Mouse (Mus musculus): ENCODE measurements around the gene Trak1. TPM values are rescaled to one million over a fixed set of nuclear protein-coding genes. Genes with fewer than 3 reads are reported as not detected.
"Not testable (repeated sequence)": the region's sequence is repeated elsewhere in the genome, so short reads cannot be mapped to it uniquely, and the experiment has no call there.

Trak1 gene
- polyA plus RNA-seq, 1 experiment from 2014 or later: 8.8 TPM

DNA sequence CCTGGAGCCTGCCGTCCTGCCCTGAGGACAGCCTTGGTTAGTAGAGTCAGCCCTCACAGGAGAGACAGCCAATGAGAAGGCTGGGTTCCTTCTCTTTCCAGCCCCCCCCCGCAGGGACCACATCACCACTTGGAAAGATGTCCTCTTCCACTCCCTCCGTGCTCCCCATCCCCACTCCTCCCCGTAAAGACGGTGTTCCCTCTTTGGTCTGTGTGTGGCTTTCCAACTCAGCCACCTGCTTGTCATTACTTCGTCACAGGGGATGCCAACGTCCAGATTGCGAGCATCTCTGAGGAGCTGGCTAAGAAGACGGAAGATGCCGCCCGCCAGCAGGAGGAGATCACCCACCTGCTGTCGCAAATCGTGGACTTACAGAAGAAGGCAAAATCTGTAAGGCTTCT lies 149.1 kb downstream of the Trak1 start:
- no peaks in the 10 kb centered on the region for H3K27me3 ChIP-seq (ENCODE audit: control insufficient read depth, insufficient read depth, low read length)
- DNase-seq (ENCODE audit: low spot score) (no peak), ATAC-seq (replicated peaks; ENCODE audit: insufficient number of reproducible peaks, low FRiP score, low TSS enrichment, low read depth) (no peak)
- no peaks in the 10 kb centered on the region for H3K36me3 ChIP-seq (replicated peaks; ENCODE audit: control insufficient read depth, insufficient read depth, low read depth, low read length)
- no peak overlapping the region for H3K4me2 ChIP-seq (ENCODE audit: low read depth, low read length)
- no peaks in the 10 kb centered on the region for H3K9me3 ChIP-seq (replicated peaks; ENCODE audit: control insufficient read depth, low read length)
- no peaks in the 10 kb centered on the region for H3K4me1 ChIP-seq (ENCODE audit: control insufficient read depth, insufficient read depth, low read length)
- no peak overlapping the region for H3K27ac ChIP-seq (replicated peaks; ENCODE audit: low read depth, low read length)
- 86% methylated on average over 13 of the region's 13 CpGs for WGBS
- no peak overlapping the region for H3K9ac ChIP-seq (replicated peaks; ENCODE audit: low read length)
- H3K4me3 ChIP-seq (ENCODE audit: low read depth, low read length): no peak overlapping the region

DNA sequence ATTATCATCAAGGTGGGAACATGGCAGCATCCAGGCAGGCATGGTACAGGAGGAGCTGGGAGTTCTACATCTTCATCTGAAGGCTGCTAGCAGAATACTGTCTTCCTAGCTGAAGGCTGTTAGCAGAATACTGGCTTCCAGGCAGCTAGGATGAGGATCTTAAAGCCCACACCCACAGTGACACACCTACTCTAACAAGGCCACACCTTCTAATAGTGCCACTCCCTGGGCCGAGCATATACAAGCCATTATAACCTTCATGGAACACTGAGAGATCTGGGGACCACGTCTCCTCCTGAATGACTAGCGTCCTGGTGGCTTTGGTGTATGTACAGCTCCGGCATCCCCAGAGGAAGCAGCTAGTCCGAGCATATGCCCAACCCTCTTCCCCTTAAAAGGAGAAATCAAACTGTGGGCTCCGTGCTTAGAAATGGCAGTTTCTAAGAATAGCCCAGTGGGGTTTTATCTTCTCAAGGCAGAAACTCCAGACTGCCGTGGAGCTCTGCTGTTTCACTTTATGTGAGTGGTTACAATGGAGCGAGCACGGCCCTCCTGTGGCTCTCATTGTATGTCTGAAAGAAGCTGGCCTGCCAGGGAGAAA lies 155.1 kb downstream of the Trak1 start:
- WGBS: 74% methylated on average over 9 of the region's 9 CpGs
- H3K27me3 ChIP-seq (ENCODE audit: control insufficient read depth, insufficient read depth, low read length); H3K9ac ChIP-seq (replicated peaks; ENCODE audit: low read length); H3K4me2 ChIP-seq (ENCODE audit: low read depth, low read length); H3K9me3 ChIP-seq (replicated peaks; ENCODE audit: control insufficient read depth, low read length); H3K27ac ChIP-seq (replicated peaks; ENCODE audit: low read depth, low read length); ATAC-seq (replicated peaks; ENCODE audit: insufficient number of reproducible peaks, low FRiP score, low TSS enrichment, low read depth); H3K36me3 ChIP-seq (replicated peaks; ENCODE audit: control insufficient read depth, insufficient read depth, low read depth, low read length); H3K4me1 ChIP-seq (ENCODE audit: control insufficient read depth, insufficient read depth, low read length); H3K4me3 ChIP-seq (ENCODE audit: low read depth, low read length); DNase-seq (ENCODE audit: low spot score): not testable (repeated sequence)

GRCm38 (mm10) chr9:121454891-121455290 lies 157.6 kb downstream of the Trak1 start:
- WGBS: 86% methylated on average over 3 of the region's 3 CpGs
- H3K27me3 ChIP-seq (ENCODE audit: control insufficient read depth, insufficient read depth, low read length): no peaks in the 10 kb centered on the region
- no peak overlapping the region for H3K4me3 ChIP-seq (ENCODE audit: low read depth, low read length)
- no peaks in the 10 kb centered on the region for H3K36me3 ChIP-seq (replicated peaks; ENCODE audit: control insufficient read depth, insufficient read depth, low read depth, low read length)
- H3K4me1 ChIP-seq (ENCODE audit: control insufficient read depth, insufficient read depth, low read length): no peaks in the 10 kb centered on the region
- H3K27ac ChIP-seq (replicated peaks; ENCODE audit: low read depth, low read length): no peak overlapping the region
- no peak overlapping the region for H3K9ac ChIP-seq (replicated peaks; ENCODE audit: low read length)
- H3K9me3 ChIP-seq (replicated peaks; ENCODE audit: control insufficient read depth, low read length): no peaks in the 10 kb centered on the region
- no peak overlapping the region for H3K4me2 ChIP-seq (ENCODE audit: low read depth, low read length)
- DNase-seq (ENCODE audit: low spot score): no peak
- no peak for ATAC-seq (replicated peaks; ENCODE audit: insufficient number of reproducible peaks, low FRiP score, low TSS enrichment, low read depth)

GRCm38 (mm10) chr9:121456739-121457515 lies 159.6 kb downstream of the Trak1 start:
- no peaks in the 10 kb centered on the region for H3K36me3 ChIP-seq (replicated peaks; ENCODE audit: control insufficient read depth, insufficient read depth, low read depth, low read length)
- no peak for ATAC-seq (replicated peaks; ENCODE audit: insufficient number of reproducible peaks, low FRiP score, low TSS enrichment, low read depth)

GRCm38 (mm10) chr9:121458466-121458865 lies 161.2 kb downstream of the Trak1 start:
- Histone ChIP-seq H3K9me3 (replicated peaks; ENCODE audit: control insufficient read depth, low read length) (no peaks in the 10 kb centered on the region), H3K4me2 (ENCODE audit: low read depth, low read length) (no peak overlapping the region), H3K27ac (replicated peaks; ENCODE audit: low read depth, low read length) (no peak overlapping the region), H3K4me3 (ENCODE audit: low read depth, low read length) (no peak overlapping the region), H3K27me3 (ENCODE audit: control insufficient read depth, insufficient read depth, low read length) (no peaks in the 10 kb centered on the region), H3K9ac (replicated peaks; ENCODE audit: low read length) (no peak overlapping the region), H3K36me3 (replicated peaks; ENCODE audit: control insufficient read depth, insufficient read depth, low read depth, low read length) (no peaks in the 10 kb centered on the region), H3K4me1 (ENCODE audit: control insufficient read depth, insufficient read depth, low read length) (no peaks in the 10 kb centered on the region)
- ATAC-seq (replicated peaks; ENCODE audit: insufficient number of reproducible peaks, low FRiP score, low TSS enrichment, low read depth) (no peak), DNase-seq (ENCODE audit: low spot score) (peak; percentile 66)
- WGBS: 24% methylated on average over 8 of the region's 8 CpGs

More at GRCm38 (mm10) chr9:121456739-121457515, 159.6 kb downstream of the Trak1 start:
- Histone ChIP-seq H3K9ac (replicated peaks; ENCODE audit: low read length) (no peak overlapping the region), H3K9me3 (replicated peaks; ENCODE audit: control insufficient read depth, low read length) (no peaks in the 10 kb centered on the region), H3K4me1 (ENCODE audit: control insufficient read depth, insufficient read depth, low read length) (no peaks in the 10 kb centered on the region), H3K27me3 (ENCODE audit: control insufficient read depth, insufficient read depth, low read length) (no peaks in the 10 kb centered on the region), H3K4me2 (ENCODE audit: low read depth, low read length) (no peak overlapping the region), H3K27ac (replicated peaks; ENCODE audit: low read depth, low read length) (no peak overlapping the region), H3K4me3 (ENCODE audit: low read depth, low read length) (no peak overlapping the region)
- WGBS: 80% methylated on average over 13 of the region's 13 CpGs
- no peak for DNase-seq (ENCODE audit: low spot score)

GRCm38 (mm10) chr9:121459950-121460349 lies 162.6 kb downstream of the Trak1 start:
- Histone ChIP-seq H3K4me3 (ENCODE audit: low read depth, low read length) (no peak overlapping the region), H3K9me3 (replicated peaks; ENCODE audit: control insufficient read depth, low read length) (no peaks in the 10 kb centered on the region), H3K4me2 (ENCODE audit: low read depth, low read length) (no peak overlapping the region), H3K4me1 (ENCODE audit: control insufficient read depth, insufficient read depth, low read length) (no peaks in the 10 kb centered on the region), H3K36me3 (replicated peaks; ENCODE audit: control insufficient read depth, insufficient read depth, low read depth, low read length) (no peaks in the 10 kb centered on the region), H3K27me3 (ENCODE audit: control insufficient read depth, insufficient read depth, low read length) (no peaks in the 10 kb centered on the region), H3K9ac (replicated peaks; ENCODE audit: low read length) (no peak overlapping the region), H3K27ac (replicated peaks; ENCODE audit: low read depth, low read length) (no peak overlapping the region)
- DNase-seq (ENCODE audit: low spot score) (no peak), ATAC-seq (replicated peaks; ENCODE audit: insufficient number of reproducible peaks, low FRiP score, low TSS enrichment, low read depth) (no peak)
- WGBS: 70% methylated on average over 2 of the region's 2 CpGs

- H3K9me3 ChIP-seq (replicated peaks; ENCODE audit: control insufficient read depth, low read length): no peaks in the 10 kb centered on the region
- H3K4me3 ChIP-seq (ENCODE audit: low read depth, low read length): no peak overlapping the region
- no peak overlapping the region for H3K9ac ChIP-seq (replicated peaks; ENCODE audit: low read length)
- H3K27me3 ChIP-seq (ENCODE audit: control insufficient read depth, insufficient read depth, low read length): no peaks in the 10 kb centered on the region
- no peaks in the 10 kb centered on the region for H3K4me1 ChIP-seq (ENCODE audit: control insufficient read depth, insufficient read depth, low read length)
- H3K27ac ChIP-seq (replicated peaks; ENCODE audit: low read depth, low read length): no peak overlapping the region
- DNase-seq (ENCODE audit: low spot score) (no peak), ATAC-seq (replicated peaks; ENCODE audit: insufficient number of reproducible peaks, low FRiP score, low TSS enrichment, low read depth) (0 out of 2 replicates have a peak, but pooled peaks have one; percentile 34)
- WGBS: 56% methylated on average over 16 of the region's 16 CpGs
- H3K36me3 ChIP-seq (replicated peaks; ENCODE audit: control insufficient read depth, insufficient read depth, low read depth, low read length): no peaks in the 10 kb centered on the region
- H3K4me2 ChIP-seq (ENCODE audit: low read depth, low read length): no peak overlapping the region
Observed at GRCm38 (mm10) chr9:121460527-121460926, 163.2 kb downstream of the Trak1 start.

DNA sequence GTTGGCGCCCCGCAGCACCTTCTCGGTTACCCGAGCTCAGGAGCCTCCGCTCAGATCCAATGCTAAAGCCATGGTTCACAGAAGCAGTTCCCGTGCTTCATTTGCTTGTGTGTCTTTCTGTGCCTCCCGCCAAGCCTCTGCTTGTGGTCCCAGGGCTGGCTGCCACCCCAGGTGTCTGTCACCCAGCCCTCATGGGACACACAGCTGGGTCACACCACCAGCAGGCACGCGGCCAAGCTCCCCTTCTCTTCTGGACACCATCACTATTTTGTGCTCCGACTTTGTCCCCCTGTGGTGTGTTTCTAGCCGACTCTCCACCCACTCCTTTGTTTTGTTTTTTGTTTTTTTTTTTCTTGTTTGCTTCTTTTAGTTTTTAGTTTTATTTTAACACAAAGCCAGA lies 170.2 kb downstream of the Trak1 start:
- Histone ChIP-seq H3K36me3 (replicated peaks; ENCODE audit: control insufficient read depth, insufficient read depth, low read depth, low read length) (no peaks in the 10 kb centered on the region), H3K9me3 (replicated peaks; ENCODE audit: control insufficient read depth, low read length) (no peaks in the 10 kb centered on the region), H3K4me2 (ENCODE audit: low read depth, low read length) (no peak overlapping the region), H3K27me3 (ENCODE audit: control insufficient read depth, insufficient read depth, low read length) (no peaks in the 10 kb centered on the region), H3K4me1 (ENCODE audit: control insufficient read depth, insufficient read depth, low read length) (no peaks in the 10 kb centered on the region), H3K9ac (replicated peaks; ENCODE audit: low read length) (no peak overlapping the region), H3K27ac (replicated peaks; ENCODE audit: low read depth, low read length) (no peak overlapping the region), H3K4me3 (ENCODE audit: low read depth, low read length) (no peak overlapping the region)
- ATAC-seq (replicated peaks; ENCODE audit: insufficient number of reproducible peaks, low FRiP score, low TSS enrichment, low read depth) (no peak), DNase-seq (ENCODE audit: low spot score) (no peak)
- WGBS: 85% methylated on average over 11 of the region's 11 CpGs

All from embryonic facial prominence, embryonic 11.5 days (tissue).